Mouse (Mus musculus) heart, embryonic 11.5 days (tissue): ENCODE results near the gene Stub1. TPM values are rescaled to one million over a fixed set of nuclear protein-coding genes. Genes with fewer than 3 reads are reported as not detected.

Source experiments
- ATAC-seq: fragments of 200-750 bp; cut with Nextera tagmentation; replicated peaks from 2 replicates; pipeline ENCODE4 v1.8.0; 2017; ENCODE audit warnings: moderate library complexity; ENCODE audit not compliant: insufficient number of reproducible peaks, low FRiP score, low TSS enrichment
- H3K27ac ChIP-seq: fragments of 300-500 bp; sonication (generic); 2 replicates; pipeline ENCODE4 v1.5.1; 2014; ENCODE audit warnings: mild to moderate bottlenecking, low read depth, low read length
- H3K27me3 ChIP-seq: fragments of 300-500 bp; sonication (generic); 2 replicates; pipeline ENCODE4 v1.6.1; 2014; ENCODE audit warnings: mild to moderate bottlenecking, low read length, mixed read lengths; ENCODE audit not compliant: control insufficient read depth, insufficient read depth
- H3K36me3 ChIP-seq: fragments of 300-500 bp; sonication (generic); 2 replicates; pipeline ENCODE4 v1.6.1; 2014; ENCODE audit warnings: mild to moderate bottlenecking, low read length, moderate library complexity, mixed read lengths; ENCODE audit not compliant: control insufficient read depth, insufficient read depth
- H3K4me1 ChIP-seq: fragments of 300-500 bp; sonication (generic); 2 replicates; pipeline ENCODE4 v1.6.1; 2014; ENCODE audit warnings: low read length; ENCODE audit not compliant: control insufficient read depth, insufficient read depth
- H3K4me2 ChIP-seq: fragments of 300-500 bp; sonication (generic); 2 replicates; pipeline ENCODE4 v1.6.1; 2014; ENCODE audit warnings: mild to moderate bottlenecking, moderate library complexity
- H3K4me3 ChIP-seq: fragments of 300-500 bp; sonication (generic); 2 replicates; pipeline ENCODE4 v1.5.1; 2014; ENCODE audit warnings: low read depth, low read length
- H3K9ac ChIP-seq: fragments of 300-500 bp; sonication (generic); 2 replicates; pipeline ENCODE4 v1.6.1; 2014; ENCODE audit warnings: mild to moderate bottlenecking, low read depth, low read length, moderate library complexity
- H3K9me3 ChIP-seq: fragments of 300-500 bp; sonication (generic); replicated peaks from 2 replicates; pipeline ENCODE4 v1.6.1; 2016; ENCODE audit warnings: low read length; ENCODE audit not compliant: control insufficient read depth
- WGBS: fragments of 180-500 bp; shearing (Covaris S2); extraction: QIAGEN DNeasy Blood & Tissue Kit; methylation state at CpG from one replicate; pipeline ENCODE4 v1.1.7; 2014; ENCODE audit not compliant: insufficient replicate concordance; 5-methylcytosine and 5-hydroxymethylcytosine counted together
- polyA plus RNA-seq: library from polyadenylated mRNA; unstranded; fragments of >200 nt; fragmentation: Nextera tagmentation; extraction: Ambion mirVana; gene quantifications from 2 replicates; pipeline ENCODE4 v1.2.1, GENCODE M21; 2014

Stub1 gene
- polyA plus RNA-seq, 1 experiment from 2014 or later = 292 TPM

DNA sequence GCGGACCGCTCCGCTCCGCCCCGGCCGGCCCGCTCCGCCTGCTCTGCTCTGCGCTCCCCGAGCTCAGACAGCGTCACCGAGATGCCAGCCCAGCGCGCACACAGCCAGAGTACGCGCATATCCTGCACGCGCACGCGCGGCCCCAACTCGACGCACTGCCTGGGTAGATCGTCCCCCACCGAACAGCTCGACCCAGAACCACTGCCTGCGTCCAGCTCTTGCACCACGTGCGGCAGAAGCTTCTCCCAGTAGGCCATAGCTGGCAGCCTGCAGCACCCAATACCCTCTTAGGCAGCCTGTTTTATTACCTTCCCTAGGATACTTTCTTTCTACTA is 3.8 kb upstream of the Stub1 start, which contains the start of gene Rhbdl1:
Rhbdl1 (minus strand) TSS at position 220 of the 335 bp plus-strand sequence.
- peaks cover 33% of the 10 kb centered on the region for H3K36me3 ChIP-seq
- H3K27me3 ChIP-seq = no peaks in the 10 kb centered on the region
- H3K9ac ChIP-seq = peak within 1 kb of the TSS; percentile 73
- H3K9me3 ChIP-seq = no peaks in the 10 kb centered on the region
- 3% methylated on average over 29 of the region's 29 CpGs for WGBS
- 0 out of 2 replicates have a peak, but pooled peaks have one; percentile 12 for ATAC-seq
- H3K4me1 ChIP-seq = peaks cover 45% of the 10 kb centered on the region
- H3K4me2 ChIP-seq = peak within 1 kb of the TSS; percentile 86
- peak within 1 kb of the TSS; percentile 44 for H3K4me3 ChIP-seq
- H3K27ac ChIP-seq = peak within 1 kb of the TSS; percentile 69

DNA sequence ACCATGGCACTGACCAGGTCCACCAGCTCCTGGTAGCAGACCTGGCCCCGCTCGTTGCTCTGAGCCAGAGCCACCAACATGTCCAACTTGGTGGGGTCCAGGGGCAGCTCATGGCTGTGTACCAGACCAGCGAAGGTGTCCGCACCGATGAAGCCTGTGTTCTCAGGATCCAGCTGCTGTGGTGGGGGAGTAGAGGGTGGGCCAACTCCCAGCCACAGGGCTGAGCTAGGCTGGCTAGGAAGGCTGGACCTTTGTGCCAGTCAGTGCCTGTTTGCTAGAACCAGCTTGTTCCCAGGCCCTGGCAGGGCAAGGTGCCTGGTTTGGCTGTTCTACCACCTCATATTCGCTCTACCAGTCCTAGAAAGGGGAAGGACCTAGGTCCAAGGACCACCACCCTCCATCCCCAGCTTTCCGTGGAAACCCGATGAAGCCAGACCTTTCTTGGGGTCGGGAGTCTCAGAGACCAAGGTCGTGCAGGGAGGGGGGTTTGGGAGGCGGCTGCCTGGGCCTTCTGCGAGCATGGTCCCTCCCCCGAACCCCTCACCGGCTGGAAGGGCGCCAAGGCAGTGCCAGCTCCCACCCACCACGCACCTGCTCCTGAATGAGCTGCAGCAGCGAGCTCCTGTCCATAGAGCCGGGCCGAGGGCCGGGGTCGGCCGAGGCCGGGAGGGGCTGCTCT is 3.3 kb upstream of the Stub1 start:
- Histone ChIP-seq H3K4me1 (peaks cover 50% of the 10 kb centered on the region), H3K9me3 (no peaks in the 10 kb centered on the region), H3K27ac (peak overlapping the region; percentile 69), H3K27me3 (no peaks in the 10 kb centered on the region), H3K4me2 (peak overlapping the region; percentile 86), H3K4me3 (peak overlapping the region; percentile 44), H3K9ac (peak overlapping the region; percentile 73), H3K36me3 (peaks cover 29% of the 10 kb centered on the region)
- no peak for ATAC-seq
- 23% methylated on average over 23 of the region's 23 CpGs for WGBS

DNA sequence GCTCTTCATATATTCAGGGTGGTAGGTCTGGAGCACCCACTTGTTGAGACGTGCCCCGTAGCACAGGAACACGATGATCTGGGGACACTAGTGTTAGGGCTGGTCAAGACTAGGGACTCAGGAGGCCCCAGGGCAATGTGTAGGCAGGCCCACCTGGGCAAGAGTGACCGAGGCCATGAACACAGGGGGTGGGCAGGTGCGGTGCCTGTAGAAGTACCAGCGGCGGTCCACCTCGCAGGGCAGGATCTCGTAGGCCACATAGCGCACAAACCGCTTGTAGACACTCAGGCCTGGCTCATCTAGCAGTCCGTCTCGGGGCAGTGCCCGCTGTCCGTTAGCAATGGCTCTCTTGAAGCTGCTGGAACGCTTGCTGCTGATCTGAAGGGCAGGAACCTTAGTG is 2.6 kb upstream of the Stub1 start:
- H3K9me3 ChIP-seq = no peaks in the 10 kb centered on the region
- H3K27ac ChIP-seq = no peak overlapping the region
- H3K4me3 ChIP-seq = no peak overlapping the region
- no peak for ATAC-seq
- H3K36me3 ChIP-seq = peaks cover 28% of the 10 kb centered on the region
- no peaks in the 10 kb centered on the region for H3K27me3 ChIP-seq
- WGBS = 88% methylated on average over 16 of the region's 16 CpGs
- peak overlapping the region; percentile 73 for H3K9ac ChIP-seq
- H3K4me2 ChIP-seq = peak overlapping the region; percentile 86
- peaks cover 56% of the 10 kb centered on the region for H3K4me1 ChIP-seq

DNA sequence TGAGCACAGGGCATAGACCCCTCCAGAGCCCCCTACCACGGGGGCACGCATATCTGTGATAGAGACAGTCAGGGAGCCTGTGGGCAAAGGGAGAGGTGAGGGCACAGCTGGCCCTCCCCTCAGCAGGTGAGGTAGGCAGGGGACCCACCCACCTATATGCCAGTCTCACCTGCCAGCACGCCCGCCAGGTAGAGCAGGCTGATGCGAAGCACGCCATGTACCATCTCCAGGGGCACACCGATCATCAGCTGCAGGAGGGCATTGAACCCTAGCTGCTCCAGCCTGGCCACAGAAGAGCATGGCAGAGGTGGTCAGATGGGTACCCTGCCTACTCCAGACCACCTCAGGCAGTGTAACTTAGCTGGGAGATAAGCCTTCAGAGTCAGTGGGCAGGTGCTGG is 2.1 kb upstream of the Stub1 start:
- no peak overlapping the region for H3K9ac ChIP-seq
- H3K4me2 ChIP-seq = peak overlapping the region; percentile 98
- no peak for ATAC-seq
- no peak overlapping the region for H3K27ac ChIP-seq
- H3K4me3 ChIP-seq = peak overlapping the region; percentile 88; the same call in 1 of the 2 replicates
- peaks cover 28% of the 10 kb centered on the region for H3K36me3 ChIP-seq
- H3K4me1 ChIP-seq = peaks cover 60% of the 10 kb centered on the region
- WGBS = 92% methylated on average over 7 of the region's 7 CpGs
- no peaks in the 10 kb centered on the region for H3K27me3 ChIP-seq
- no peaks in the 10 kb centered on the region for H3K9me3 ChIP-seq

DNA sequence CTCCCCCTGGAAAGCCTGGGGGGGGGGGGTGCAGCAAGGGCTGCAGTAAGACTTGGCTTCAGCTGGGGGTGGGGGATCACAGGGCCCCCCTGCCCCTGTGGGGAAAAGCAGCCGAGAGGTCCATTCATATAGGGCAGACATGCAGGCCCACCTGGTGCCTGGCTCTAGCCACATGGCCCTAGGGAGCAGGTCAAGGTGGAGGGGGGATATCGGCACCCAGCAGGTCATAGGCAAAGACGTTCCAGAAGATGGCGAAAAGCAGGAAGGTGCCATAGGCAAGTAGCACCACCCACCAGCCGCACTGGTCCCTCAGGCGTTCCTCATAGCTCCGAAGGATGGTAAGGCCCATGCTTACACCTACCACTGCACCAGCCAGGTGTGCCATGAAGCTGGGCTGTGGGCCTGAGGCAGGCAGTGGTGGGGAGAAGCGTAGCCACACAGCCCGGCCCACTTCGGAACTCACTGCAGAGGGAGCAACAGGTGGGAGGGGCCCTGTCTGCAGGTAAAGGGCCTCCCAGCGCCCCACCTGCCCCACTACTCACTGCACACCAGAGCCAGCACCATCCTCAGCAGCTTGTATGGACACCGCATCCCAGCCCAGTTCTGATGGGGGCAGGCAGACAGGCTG is 1.5 kb upstream of the Stub1 start:
- 90% methylated on average over 12 of the region's 12 CpGs for WGBS
- H3K9ac ChIP-seq = peak overlapping the region; percentile 92
- H3K4me2 ChIP-seq = peak overlapping the region; percentile 98
- peaks cover 27% of the 10 kb centered on the region for H3K36me3 ChIP-seq
- no peak for ATAC-seq
- peak overlapping the region; percentile 99; the same call in 1 of the 2 replicates for H3K27ac ChIP-seq
- H3K27me3 ChIP-seq = no peaks in the 10 kb centered on the region
- H3K4me1 ChIP-seq = peaks cover 66% of the 10 kb centered on the region
- H3K9me3 ChIP-seq = no peaks in the 10 kb centered on the region
- H3K4me3 ChIP-seq = peak overlapping the region; percentile 88

DNA sequence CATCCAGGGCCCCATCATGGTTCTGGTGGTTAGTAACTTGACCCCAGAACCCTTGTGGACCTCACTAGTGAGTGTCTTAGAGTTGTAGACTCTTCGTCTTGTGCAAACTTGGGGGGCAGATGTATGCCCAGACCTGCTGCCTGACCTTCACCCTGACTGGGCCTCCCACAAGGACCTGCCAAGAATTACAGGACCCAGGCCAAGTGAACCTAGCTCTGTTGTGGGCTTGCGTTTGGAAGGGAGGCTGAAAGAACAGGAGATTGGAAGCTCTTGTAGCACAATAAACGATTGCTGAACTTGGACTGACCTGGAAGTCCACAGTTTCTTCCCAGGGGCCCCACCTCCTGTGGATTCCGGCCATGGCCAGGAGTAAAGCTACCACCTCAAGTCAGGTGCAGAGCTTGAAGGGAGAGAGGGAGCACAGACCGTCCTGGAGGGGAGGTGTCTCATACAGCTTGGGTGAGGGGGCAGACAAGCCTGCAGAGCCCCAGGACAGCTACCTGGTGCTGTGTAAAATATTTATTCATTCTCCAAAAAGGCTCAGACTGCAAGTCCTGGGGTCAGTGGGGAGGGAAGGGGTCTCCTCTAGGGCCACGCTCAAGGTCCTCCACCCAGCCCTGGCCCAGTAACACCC is 874 bp upstream of the Stub1 start:
- Histone ChIP-seq H3K9ac (peak overlapping the region; percentile 92), H3K27ac (peak overlapping the region; percentile 99), H3K4me3 (peak overlapping the region; percentile 88), H3K36me3 (peaks cover 22% of the 10 kb centered on the region), H3K4me1 (peaks cover 69% of the 10 kb centered on the region), H3K27me3 (no peaks in the 10 kb centered on the region), H3K9me3 (no peaks in the 10 kb centered on the region), H3K4me2 (peak overlapping the region; percentile 98)
- ATAC-seq = no peak
- 39% methylated on average over 6 of the region's 6 CpGs for WGBS

DNA sequence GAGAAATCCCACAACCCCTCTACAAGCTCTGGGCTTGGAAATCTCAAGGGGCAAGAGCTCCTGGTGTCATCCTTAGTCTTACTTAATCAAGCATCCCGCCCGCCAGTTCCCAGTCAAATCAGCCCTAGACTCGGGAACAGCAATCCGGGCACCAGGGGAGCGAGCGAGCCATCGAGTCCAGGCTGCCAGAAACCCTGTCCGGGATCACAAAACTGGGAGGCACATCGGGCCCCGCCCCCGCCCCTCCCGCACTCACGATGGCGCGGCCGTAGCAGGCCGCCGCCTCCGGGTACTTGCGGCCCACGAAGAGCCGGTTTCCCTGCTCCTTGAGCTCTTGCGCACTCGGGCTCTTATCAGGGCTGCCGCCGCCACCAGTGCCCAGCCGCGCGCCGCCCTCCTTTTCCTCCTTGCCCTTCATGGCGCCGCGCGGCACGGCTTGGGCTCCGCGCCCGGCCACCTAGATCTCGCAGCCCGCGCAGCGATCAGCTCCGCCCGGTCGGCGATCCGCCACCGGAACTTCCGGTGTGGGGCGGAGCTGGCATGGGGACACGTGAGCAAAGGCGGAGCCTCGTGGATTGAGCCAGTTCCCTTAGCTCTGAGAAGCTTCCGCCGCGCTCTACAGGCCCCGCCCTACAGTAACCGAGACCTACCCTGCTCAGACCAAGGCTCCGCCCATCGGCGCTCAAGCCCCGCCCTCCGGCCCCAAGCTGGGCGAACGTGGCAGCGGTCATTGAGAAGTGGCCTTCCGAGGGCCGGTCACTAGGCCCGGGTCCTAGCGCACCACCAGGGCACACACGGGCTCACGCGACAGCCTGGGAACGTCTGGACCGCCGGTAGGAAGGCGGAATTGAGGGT is 541 bp downstream of the Stub1 start:
- Histone ChIP-seq H3K36me3 (peaks cover 20% of the 10 kb centered on the region), H3K27ac (peak overlapping the region; percentile 99), H3K4me1 (peaks cover 71% of the 10 kb centered on the region), H3K4me2 (peak overlapping the region; percentile 98), H3K9me3 (no peaks in the 10 kb centered on the region), H3K4me3 (peak overlapping the region; percentile 88), H3K9ac (peak overlapping the region; percentile 92), H3K27me3 (no peaks in the 10 kb centered on the region)
- ATAC-seq = peak; percentile 91
- under 1% methylated on average over 61 of the region's 77 CpGs for WGBS
